Mouse (Mus musculus) heart, embryonic 11.5 days (tissue): Measurements from ENCODE around the gene Dis3l2. TPM values are rescaled to one million over a fixed set of nuclear protein-coding genes. Genes with fewer than 3 reads are reported as not detected.

ENCODE experiments used
- ATAC-seq: fragments of 200-750 bp; cut with Nextera tagmentation; replicated peaks from 2 replicates; pipeline ENCODE4 v1.8.0; 2017; ENCODE audit warnings: moderate library complexity; ENCODE audit not compliant: insufficient number of reproducible peaks, low FRiP score, low TSS enrichment
- H3K27ac ChIP-seq: fragments of 300-500 bp; sonication (generic); 2 replicates; pipeline ENCODE4 v1.5.1; 2014; ENCODE audit warnings: mild to moderate bottlenecking, low read depth, low read length
- H3K27me3 ChIP-seq: fragments of 300-500 bp; sonication (generic); 2 replicates; pipeline ENCODE4 v1.6.1; 2014; ENCODE audit warnings: mild to moderate bottlenecking, low read length, mixed read lengths; ENCODE audit not compliant: control insufficient read depth, insufficient read depth
- H3K36me3 ChIP-seq: fragments of 300-500 bp; sonication (generic); 2 replicates; pipeline ENCODE4 v1.6.1; 2014; ENCODE audit warnings: mild to moderate bottlenecking, low read length, moderate library complexity, mixed read lengths; ENCODE audit not compliant: control insufficient read depth, insufficient read depth
- H3K4me1 ChIP-seq: fragments of 300-500 bp; sonication (generic); 2 replicates; pipeline ENCODE4 v1.6.1; 2014; ENCODE audit warnings: low read length; ENCODE audit not compliant: control insufficient read depth, insufficient read depth
- H3K4me2 ChIP-seq: fragments of 300-500 bp; sonication (generic); 2 replicates; pipeline ENCODE4 v1.6.1; 2014; ENCODE audit warnings: mild to moderate bottlenecking, moderate library complexity
- H3K4me3 ChIP-seq: fragments of 300-500 bp; sonication (generic); 2 replicates; pipeline ENCODE4 v1.5.1; 2014; ENCODE audit warnings: low read depth, low read length
- H3K9ac ChIP-seq: fragments of 300-500 bp; sonication (generic); 2 replicates; pipeline ENCODE4 v1.6.1; 2014; ENCODE audit warnings: mild to moderate bottlenecking, low read depth, low read length, moderate library complexity
- H3K9me3 ChIP-seq: fragments of 300-500 bp; sonication (generic); replicated peaks from 2 replicates; pipeline ENCODE4 v1.6.1; 2016; ENCODE audit warnings: low read length; ENCODE audit not compliant: control insufficient read depth
- WGBS: fragments of 180-500 bp; shearing (Covaris S2); extraction: QIAGEN DNeasy Blood & Tissue Kit; methylation state at CpG from one replicate; pipeline ENCODE4 v1.1.7; 2014; ENCODE audit not compliant: insufficient replicate concordance; 5-methylcytosine and 5-hydroxymethylcytosine counted together
- polyA plus RNA-seq: library from polyadenylated mRNA; unstranded; fragments of >200 nt; fragmentation: Nextera tagmentation; extraction: Ambion mirVana; gene quantifications from 2 replicates; pipeline ENCODE4 v1.2.1, GENCODE M21; 2014

Gene Dis3l2
- polyA plus RNA-seq, 1 experiment from 2014 or later, result 15.8 TPM

DNA sequence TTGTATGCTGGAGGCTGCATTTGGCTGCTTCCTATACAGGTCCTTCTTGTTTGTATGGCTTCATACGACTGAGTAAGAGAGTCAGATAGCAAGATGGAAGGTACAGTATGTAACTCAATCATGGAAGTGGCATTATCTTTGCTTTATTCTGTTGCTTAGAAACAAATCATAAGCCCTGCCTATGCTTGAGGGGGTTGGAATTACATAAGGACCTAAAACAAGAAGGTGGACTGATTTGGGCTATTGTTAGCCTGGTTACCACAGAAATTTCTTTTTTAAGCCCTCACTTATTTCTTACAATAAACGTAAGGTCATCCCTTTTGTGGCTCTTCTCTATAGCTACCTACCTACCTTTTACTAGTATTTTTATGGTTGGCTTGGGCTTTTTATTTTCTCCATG lies 131.4 kb downstream of the Dis3l2 start:
- H3K4me1 ChIP-seq, result peaks cover 7% of the 10 kb centered on the region
- no peak overlapping the region for H3K4me2 ChIP-seq
- H3K4me3 ChIP-seq, result no peak overlapping the region
- no peak overlapping the region for H3K9ac ChIP-seq
- 59% methylated on average over 2 of the region's 2 CpGs for WGBS
- H3K36me3 ChIP-seq, result no peaks in the 10 kb centered on the region
- H3K9me3 ChIP-seq, result no peaks in the 10 kb centered on the region
- ATAC-seq, result no peak
- no peak overlapping the region for H3K27ac ChIP-seq
- no peaks in the 10 kb centered on the region for H3K27me3 ChIP-seq

DNA sequence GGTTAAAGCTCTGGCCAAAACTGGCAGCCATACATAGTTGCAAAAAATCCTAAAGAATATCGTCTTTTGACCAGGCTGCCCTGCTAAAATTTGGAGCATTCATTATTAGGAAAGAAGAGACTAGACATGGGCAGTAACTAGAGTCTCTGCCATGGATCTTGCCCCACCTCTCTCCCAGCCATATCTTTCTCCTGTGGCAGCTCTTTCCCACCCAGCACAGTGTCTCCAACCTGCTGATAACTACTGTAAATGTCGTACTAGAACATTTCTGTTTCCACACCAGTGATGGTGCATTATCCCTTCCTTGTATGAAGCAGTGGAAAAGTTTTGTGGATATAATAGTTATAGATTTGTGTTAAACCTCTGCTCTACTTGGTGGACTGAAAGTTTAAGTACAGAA lies 147.1 kb downstream of the Dis3l2 start:
- Histone ChIP-seq H3K4me3 (no peak overlapping the region), H3K4me2 (no peak overlapping the region), H3K27me3 (no peaks in the 10 kb centered on the region), H3K9me3 (no peaks in the 10 kb centered on the region), H3K9ac (no peak overlapping the region), H3K4me1 (no peaks in the 10 kb centered on the region), H3K27ac (no peak overlapping the region), H3K36me3 (no peaks in the 10 kb centered on the region)
- WGBS, result 51% methylated on average over 2 of the region's 2 CpGs
- ATAC-seq, result no peak

- no peak overlapping the region for H3K4me3 ChIP-seq
- no peak for ATAC-seq
- no peak overlapping the region for H3K4me2 ChIP-seq
- no peaks in the 10 kb centered on the region for H3K27me3 ChIP-seq
- 48% methylated on average over 1 of the region's 1 CpGs for WGBS
- no peaks in the 10 kb centered on the region for H3K9me3 ChIP-seq
- H3K9ac ChIP-seq, result no peak overlapping the region
- H3K36me3 ChIP-seq, result no peaks in the 10 kb centered on the region
- H3K4me1 ChIP-seq, result peaks cover 10% of the 10 kb centered on the region
- H3K27ac ChIP-seq, result no peak overlapping the region
These were observed 155.3 kb downstream of the Dis3l2 start for GRCm38 (mm10) chr1:86858876-86859275.

DNA sequence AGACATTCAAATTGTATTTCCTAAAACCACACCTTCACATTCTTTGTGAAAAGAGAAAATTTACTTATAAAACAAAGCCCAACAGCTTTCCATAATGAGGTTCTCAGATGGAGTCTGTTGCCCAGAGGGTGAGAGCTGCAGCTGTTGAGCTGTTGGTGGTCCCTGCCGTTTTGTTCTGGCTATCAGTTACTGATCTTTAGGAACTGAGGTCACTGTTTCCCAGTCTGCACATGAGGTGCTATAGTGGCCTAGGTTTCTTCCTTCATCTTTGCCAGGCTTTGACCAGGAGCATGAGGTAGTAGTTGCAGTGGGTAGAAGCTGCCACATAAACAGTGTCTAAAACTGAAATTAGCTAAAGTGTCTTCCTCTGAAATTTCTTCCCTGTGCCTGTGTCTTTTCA lies 155.8 kb downstream of the Dis3l2 start:
- Histone ChIP-seq H3K27ac (peak overlapping the region; percentile 74), H3K4me1 (peaks cover 10% of the 10 kb centered on the region), H3K4me3 (no peak overlapping the region), H3K9me3 (no peaks in the 10 kb centered on the region), H3K27me3 (no peaks in the 10 kb centered on the region), H3K4me2 (no peak overlapping the region), H3K36me3 (no peaks in the 10 kb centered on the region), H3K9ac (no peak overlapping the region)
- ATAC-seq, result no peak
- WGBS, result 36% methylated on average over 1 of the region's 1 CpGs

DNA sequence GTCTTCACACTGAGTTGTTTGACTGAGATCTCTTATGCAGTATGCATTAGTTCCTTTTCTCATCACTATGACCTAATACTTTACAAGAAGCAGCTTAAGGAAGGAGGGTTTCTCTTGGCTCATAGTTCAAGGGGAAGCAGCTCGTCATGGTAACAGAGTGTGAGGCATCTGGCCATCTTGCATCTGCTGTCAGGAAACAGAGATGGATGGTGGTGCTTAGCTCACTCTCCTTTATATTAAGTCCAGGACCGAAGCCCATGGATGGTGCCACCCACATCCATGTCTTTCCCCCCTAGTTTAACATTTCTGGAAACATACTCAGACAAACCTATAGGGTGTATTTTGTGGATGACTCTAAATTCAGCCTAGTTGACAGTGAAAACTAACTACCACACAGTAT lies 170.1 kb downstream of the Dis3l2 start:
- 73% methylated on average over 2 of the region's 2 CpGs for WGBS
- no peak overlapping the region for H3K4me3 ChIP-seq
- ATAC-seq, result no peak
- H3K9ac ChIP-seq, result no peak overlapping the region
- H3K9me3 ChIP-seq, result no peaks in the 10 kb centered on the region
- H3K36me3 ChIP-seq, result no peaks in the 10 kb centered on the region
- no peak overlapping the region for H3K27ac ChIP-seq
- H3K4me2 ChIP-seq, result no peak overlapping the region
- no peaks in the 10 kb centered on the region for H3K27me3 ChIP-seq
- no peaks in the 10 kb centered on the region for H3K4me1 ChIP-seq

- H3K27ac ChIP-seq, result no peak overlapping the region
- no peak overlapping the region for H3K4me2 ChIP-seq
- H3K36me3 ChIP-seq, result no peaks in the 10 kb centered on the region
- no peak for ATAC-seq
- no peak overlapping the region for H3K9ac ChIP-seq
- H3K9me3 ChIP-seq, result no peaks in the 10 kb centered on the region
- no peaks in the 10 kb centered on the region for H3K4me1 ChIP-seq
- H3K4me3 ChIP-seq, result no peak overlapping the region
- no peaks in the 10 kb centered on the region for H3K27me3 ChIP-seq
These were observed 175.1 kb downstream of the Dis3l2 start for GRCm38 (mm10) chr1:86878743-86879142.

DNA sequence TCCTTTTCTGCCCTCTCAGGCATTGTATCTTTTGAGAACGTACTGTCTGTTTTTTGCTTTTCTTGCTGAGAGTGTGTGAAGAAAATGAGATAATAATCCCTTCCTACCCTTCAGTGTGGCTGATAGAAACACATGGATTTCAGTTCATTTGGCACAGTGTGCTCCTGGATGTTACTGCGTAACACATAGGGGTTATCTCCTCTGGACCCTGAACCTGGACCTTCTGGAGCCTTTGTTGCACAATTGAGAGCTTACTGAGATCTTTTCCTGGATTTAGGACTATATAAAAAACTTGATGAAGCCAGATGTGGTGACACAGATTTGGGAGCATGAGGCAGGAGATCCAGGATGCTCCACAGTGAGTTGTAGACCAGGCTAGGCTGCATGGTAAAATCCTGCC lies 175.9 kb downstream of the Dis3l2 start:
- Histone ChIP-seq H3K36me3 (no peaks in the 10 kb centered on the region), H3K4me3 (no peak overlapping the region), H3K4me1 (no peaks in the 10 kb centered on the region), H3K9me3 (no peaks in the 10 kb centered on the region), H3K4me2 (no peak overlapping the region), H3K9ac (no peak overlapping the region), H3K27me3 (no peaks in the 10 kb centered on the region), H3K27ac (no peak overlapping the region)
- ATAC-seq, result no peak
- WGBS, result 85% methylated on average over 2 of the region's 2 CpGs

GRCm38 (mm10) chr1:86887060-86887459 lies 183.5 kb downstream of the Dis3l2 start:
- ATAC-seq, result no peak
- Histone ChIP-seq H3K9me3 (no peaks in the 10 kb centered on the region), H3K4me3 (no peak overlapping the region), H3K4me1 (no peaks in the 10 kb centered on the region), H3K9ac (no peak overlapping the region), H3K36me3 (no peaks in the 10 kb centered on the region), H3K27me3 (no peaks in the 10 kb centered on the region), H3K4me2 (no peak overlapping the region), H3K27ac (no peak overlapping the region)
- 88% methylated on average over 1 of the region's 1 CpGs for WGBS

GRCm38 (mm10) chr1:86912481-86912880 lies 208.9 kb downstream of the Dis3l2 start:
- ATAC-seq, result no peak
- no peaks in the 10 kb centered on the region for H3K36me3 ChIP-seq
- no peak overlapping the region for H3K27ac ChIP-seq
- H3K27me3 ChIP-seq, result no peaks in the 10 kb centered on the region
- no peak overlapping the region for H3K4me3 ChIP-seq
- no peaks in the 10 kb centered on the region; the same call in 1 of the 2 replicates for H3K4me1 ChIP-seq
- no peak overlapping the region for H3K9ac ChIP-seq
- WGBS, result 48% methylated on average over 2 of the region's 2 CpGs
- H3K4me2 ChIP-seq, result no peak overlapping the region
- H3K9me3 ChIP-seq, result no peaks in the 10 kb centered on the region
